Mouse (Mus musculus): ENCODE data around the gene Prickle2. TPM values are rescaled to one million over a fixed set of nuclear protein-coding genes. Genes with fewer than 3 reads are reported as not detected.

The Prickle2 gene
- polyA plus RNA-seq, 1 experiment from 2014 or later: 5.8 TPM

DNA sequence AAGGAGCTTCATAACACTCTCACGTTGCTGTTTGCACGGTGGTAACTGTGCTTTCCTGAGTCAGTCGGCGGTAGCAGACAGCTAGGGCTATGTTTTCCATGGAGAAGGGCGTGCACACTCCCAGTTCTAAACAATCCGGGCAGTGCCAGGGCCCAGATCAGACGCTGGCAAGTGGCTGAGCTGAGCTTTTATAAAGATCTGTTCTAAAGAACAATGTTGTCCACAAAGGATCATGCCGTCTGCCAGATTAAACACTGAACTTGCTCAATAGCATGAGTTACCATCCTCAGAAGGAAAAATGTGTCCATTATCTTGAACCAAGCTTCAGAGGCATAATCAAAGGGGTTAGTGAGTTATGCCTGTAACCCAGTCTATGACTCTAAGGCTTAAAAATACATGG lies 300.4 kb downstream of the Prickle2 start:
- Histone ChIP-seq H3K9me3 (no peaks in the 10 kb centered on the region), H3K4me1 (peaks cover 3% of the 10 kb centered on the region; the same call in 1 of the 2 replicates), H3K27ac (no peak overlapping the region), H3K27me3 (ENCODE audit: insufficient read depth, poor library complexity, severe bottlenecking) (no peaks in the 10 kb centered on the region), H3K4me3 (no peak overlapping the region), H3K36me3 (peaks cover 31% of the 10 kb centered on the region)
- 84% methylated on average over 8 of the region's 8 CpGs for WGBS
- DNase-seq (ENCODE audit: low spot score): no peak

DNA sequence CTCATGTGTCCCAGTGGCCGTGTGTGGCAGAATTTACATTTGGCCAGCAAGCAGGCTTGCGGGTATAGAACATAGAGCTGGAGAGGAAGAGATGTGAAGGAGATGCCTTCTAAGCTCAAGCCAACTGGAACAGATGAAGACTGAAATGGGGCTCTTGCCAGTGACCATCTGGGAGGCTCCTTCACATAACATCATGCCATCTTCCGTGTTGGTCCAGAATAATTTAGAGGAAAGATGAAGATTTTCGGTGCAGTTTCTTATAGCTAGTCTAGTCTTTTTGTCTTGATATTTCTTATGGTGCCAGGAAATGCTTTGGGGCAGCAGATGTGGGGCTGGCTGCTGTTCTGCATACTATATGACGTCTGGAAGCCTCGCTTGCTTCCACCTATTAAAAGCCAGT lies 308.1 kb downstream of the Prickle2 start:
- H3K27me3 ChIP-seq (ENCODE audit: insufficient read depth, poor library complexity, severe bottlenecking): no peaks in the 10 kb centered on the region
- H3K4me3 ChIP-seq: no peak overlapping the region
- no peak for DNase-seq (ENCODE audit: low spot score)
- 0 out of 2 replicates have a peak, but pooled peaks cover 2% of the 10 kb centered on the region for H3K36me3 ChIP-seq
- WGBS: 86% methylated on average over 6 of the region's 6 CpGs
- H3K9me3 ChIP-seq: no peaks in the 10 kb centered on the region
- no peak overlapping the region for H3K27ac ChIP-seq
- peaks cover 4% of the 10 kb centered on the region; the same call in 1 of the 2 replicates for H3K4me1 ChIP-seq

GRCm38 (mm10) chr6:92395556-92395955 lies 310.4 kb downstream of the Prickle2 start:
- H3K27ac ChIP-seq: no peak overlapping the region
- no peaks in the 10 kb centered on the region for H3K9me3 ChIP-seq
- WGBS: 64% methylated on average over 4 of the region's 4 CpGs
- DNase-seq (ENCODE audit: low spot score): no peak
- no peaks in the 10 kb centered on the region for H3K27me3 ChIP-seq (ENCODE audit: insufficient read depth, poor library complexity, severe bottlenecking)
- no peak overlapping the region for H3K4me3 ChIP-seq
- H3K4me1 ChIP-seq: peaks cover 4% of the 10 kb centered on the region; the same call in 1 of the 2 replicates
- H3K36me3 ChIP-seq: 0 out of 2 replicates have a peak, but pooled peaks cover 2% of the 10 kb centered on the region

GRCm38 (mm10) chr6:92395143-92395542 lies 310.8 kb downstream of the Prickle2 start:
- peaks cover 4% of the 10 kb centered on the region; the same call in 1 of the 2 replicates for H3K4me1 ChIP-seq

DNA sequence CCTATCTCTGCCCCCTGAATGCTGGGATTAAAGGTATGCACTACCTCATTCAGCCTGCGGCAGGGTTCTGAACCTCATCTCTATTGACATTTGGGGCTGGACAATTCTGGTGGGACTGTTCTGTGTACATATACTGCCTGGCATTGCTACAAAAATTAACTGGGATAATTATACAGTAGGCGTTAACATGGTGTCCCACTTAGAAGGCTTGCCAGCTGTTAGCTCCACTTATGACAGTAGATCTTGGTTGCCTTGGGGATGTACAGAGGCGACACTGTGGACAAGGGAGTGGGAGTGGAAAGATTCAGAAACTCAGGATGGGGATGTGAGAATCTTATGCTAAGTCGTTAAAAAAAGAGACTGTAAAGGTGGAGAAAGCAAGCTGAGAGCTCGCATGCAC lies 311.3 kb downstream of the Prickle2 start:
- WGBS: 83% methylated on average over 5 of the region's 5 CpGs
- Histone ChIP-seq H3K9me3 (no peaks in the 10 kb centered on the region), H3K36me3 (0 out of 2 replicates have a peak, but pooled peaks cover 1% of the 10 kb centered on the region), H3K27me3 (ENCODE audit: insufficient read depth, poor library complexity, severe bottlenecking) (no peaks in the 10 kb centered on the region), H3K27ac (no peak overlapping the region), H3K4me3 (no peak overlapping the region), H3K4me1 (peaks cover 4% of the 10 kb centered on the region; the same call in 1 of the 2 replicates)
- no peak for DNase-seq (ENCODE audit: low spot score)

More at GRCm38 (mm10) chr6:92395143-92395542, 310.8 kb downstream of the Prickle2 start:
- no peak for DNase-seq (ENCODE audit: low spot score)
- WGBS: 74% methylated on average over 1 of the region's 1 CpGs
- Histone ChIP-seq H3K27me3 (ENCODE audit: insufficient read depth, poor library complexity, severe bottlenecking) (no peaks in the 10 kb centered on the region), H3K27ac (no peak overlapping the region), H3K9me3 (no peaks in the 10 kb centered on the region), H3K36me3 (0 out of 2 replicates have a peak, but pooled peaks cover 2% of the 10 kb centered on the region), H3K4me3 (no peak overlapping the region)

GRCm38 (mm10) chr6:92390321-92390720 lies 315.6 kb downstream of the Prickle2 start:
- Histone ChIP-seq H3K27me3 (ENCODE audit: insufficient read depth, poor library complexity, severe bottlenecking) (no peaks in the 10 kb centered on the region), H3K4me1 (no peaks in the 10 kb centered on the region), H3K9me3 (no peaks in the 10 kb centered on the region), H3K27ac (no peak overlapping the region), H3K36me3 (no peaks in the 10 kb centered on the region), H3K4me3 (no peak overlapping the region)
- no peak for DNase-seq (ENCODE audit: low spot score)
- 73% methylated on average over 4 of the region's 4 CpGs for WGBS

- no peaks in the 10 kb centered on the region for H3K27me3 ChIP-seq (ENCODE audit: insufficient read depth, poor library complexity, severe bottlenecking)
- no peak overlapping the region for H3K4me3 ChIP-seq
- no peaks in the 10 kb centered on the region for H3K36me3 ChIP-seq
- 0 out of 2 replicates have a peak, but pooled peaks cover 4% of the 10 kb centered on the region for H3K4me1 ChIP-seq
- no peak for DNase-seq (ENCODE audit: low spot score)
- no peaks in the 10 kb centered on the region for H3K9me3 ChIP-seq
- 73% methylated on average over 5 of the region's 5 CpGs for WGBS
- no peak overlapping the region for H3K27ac ChIP-seq
Observed at GRCm38 (mm10) chr6:92388681-92389080, 317.3 kb downstream of the Prickle2 start.

- 81% methylated on average over 14 of the region's 14 CpGs for WGBS
- no peaks in the 10 kb centered on the region for H3K9me3 ChIP-seq
- no peaks in the 10 kb centered on the region for H3K36me3 ChIP-seq
Observed at GRCm38 (mm10) chr6:92383196-92383782, 322.7 kb downstream of the Prickle2 start.

DNA sequence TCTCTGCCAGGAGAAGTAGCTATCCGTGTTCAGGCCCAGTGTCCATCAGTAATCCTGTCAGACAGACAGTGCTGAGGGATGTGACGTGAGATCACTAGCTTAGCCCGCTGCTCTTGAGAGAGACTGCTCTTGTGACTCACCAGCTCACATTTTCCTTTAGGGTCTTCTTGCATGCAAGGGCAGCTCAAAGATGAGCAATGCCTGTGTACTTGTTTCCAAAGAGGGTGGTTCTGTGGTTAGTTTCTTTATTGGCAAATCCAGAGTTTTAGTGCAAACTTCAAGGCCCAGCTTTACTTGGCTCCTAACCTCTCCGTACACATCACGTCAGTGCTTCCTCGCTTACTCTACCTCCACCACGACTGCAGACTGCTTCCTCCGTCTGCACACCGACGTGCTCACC lies 324.9 kb downstream of the Prickle2 start:
- Histone ChIP-seq H3K4me1 (0 out of 2 replicates have a peak, but pooled peaks cover 4% of the 10 kb centered on the region), H3K27ac (no peak overlapping the region), H3K27me3 (ENCODE audit: insufficient read depth, poor library complexity, severe bottlenecking) (no peaks in the 10 kb centered on the region), H3K36me3 (peaks cover 5% of the 10 kb centered on the region), H3K9me3 (no peaks in the 10 kb centered on the region), H3K4me3 (no peak overlapping the region)
- DNase-seq (ENCODE audit: low spot score): no peak
- 80% methylated on average over 10 of the region's 10 CpGs for WGBS

More at GRCm38 (mm10) chr6:92383196-92383782, 322.7 kb downstream of the Prickle2 start:
- Histone ChIP-seq H3K4me3 (no peak overlapping the region), H3K27me3 (ENCODE audit: insufficient read depth, poor library complexity, severe bottlenecking) (no peaks in the 10 kb centered on the region), H3K4me1 (0 out of 2 replicates have a peak, but pooled peaks cover 4% of the 10 kb centered on the region), H3K27ac (no peak overlapping the region)
- no peak for DNase-seq (ENCODE audit: low spot score)

- DNase-seq (ENCODE audit: low spot score): no peak
- whole genome bisulfite sequencing: 64% methylated on average over 6 of the region's 6 CpGs
Observed at GRCm38 (mm10) chr6:92374826-92375225, 331.1 kb downstream of the Prickle2 start.

GRCm38 (mm10) chr6:92370896-92371295 lies 335.1 kb downstream of the Prickle2 start:
- no peak for DNase-seq (ENCODE audit: low spot score)
- H3K9me3 ChIP-seq: no peaks in the 10 kb centered on the region
- H3K4me1 ChIP-seq: no peaks in the 10 kb centered on the region
- no peak overlapping the region for H3K27ac ChIP-seq
- WGBS: 31% methylated on average over 5 of the region's 5 CpGs
- H3K4me3 ChIP-seq: no peak overlapping the region
- peaks cover 1% of the 10 kb centered on the region for H3K36me3 ChIP-seq
- no peaks in the 10 kb centered on the region for H3K27me3 ChIP-seq (ENCODE audit: insufficient read depth, poor library complexity, severe bottlenecking)

More at GRCm38 (mm10) chr6:92374826-92375225, 331.1 kb downstream of the Prickle2 start:
- Histone ChIP-seq H3K27ac (no peak overlapping the region), H3K9me3 (no peaks in the 10 kb centered on the region), H3K4me3 (no peak overlapping the region), H3K36me3 (peaks cover 9% of the 10 kb centered on the region), H3K4me1 (no peaks in the 10 kb centered on the region), H3K27me3 (ENCODE audit: insufficient read depth, poor library complexity, severe bottlenecking) (no peaks in the 10 kb centered on the region)

- no peak for DNase-seq (ENCODE audit: low spot score)
- WGBS: 73% methylated on average over 10 of the region's 10 CpGs
Observed at GRCm38 (mm10) chr6:92347278-92348028, 358.5 kb downstream of the Prickle2 start.

DNA sequence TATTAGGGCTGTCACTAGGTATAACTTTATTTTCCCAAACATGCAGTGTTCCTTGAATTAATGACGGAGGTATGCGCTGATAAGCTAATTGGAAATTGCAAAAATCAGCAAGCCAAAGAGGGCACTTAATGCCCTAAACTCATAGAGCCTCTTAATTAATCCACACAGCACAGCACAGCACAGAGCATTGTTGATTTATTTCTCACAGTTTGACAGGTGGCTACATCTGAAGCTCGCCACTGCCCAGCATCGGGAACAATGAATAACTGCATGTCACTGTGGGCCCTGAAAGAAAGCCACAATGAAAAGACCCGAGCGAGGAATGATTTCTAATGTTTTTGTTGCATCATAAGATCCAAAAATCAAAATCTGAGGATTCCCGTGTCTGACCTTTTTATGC lies 359.2 kb downstream of the Prickle2 start:
- Histone ChIP-seq H3K27ac (no peak overlapping the region), H3K4me1 (no peaks in the 10 kb centered on the region), H3K27me3 (ENCODE audit: insufficient read depth, poor library complexity, severe bottlenecking) (no peaks in the 10 kb centered on the region), H3K9me3 (no peaks in the 10 kb centered on the region), H3K36me3 (no peaks in the 10 kb centered on the region), H3K4me3 (no peak overlapping the region)
- DNase-seq (ENCODE audit: low spot score): no peak
- 74% methylated on average over 7 of the region's 7 CpGs for WGBS

More at GRCm38 (mm10) chr6:92347278-92348028, 358.5 kb downstream of the Prickle2 start:
- Histone ChIP-seq H3K9me3 (no peaks in the 10 kb centered on the region), H3K27me3 (ENCODE audit: insufficient read depth, poor library complexity, severe bottlenecking) (no peaks in the 10 kb centered on the region), H3K4me1 (no peaks in the 10 kb centered on the region), H3K27ac (no peak overlapping the region), H3K4me3 (no peak overlapping the region), H3K36me3 (no peaks in the 10 kb centered on the region)

Measured in heart, embryonic 10.5 days (tissue).